Mouse (Mus musculus) layer of hippocampus, adult 8-10 months (tissue): Measurements from ENCODE around the gene Dmd. TPM values are rescaled to one million over a fixed set of nuclear protein-coding genes. Genes with fewer than 3 reads are reported as not detected.
A peak's percentile ranks its signal among the peaks of the same experiment; 100 is the strongest.

Experiments used
- DNase-seq, 2 experiments: peaks; one replicate each; pipeline ENCODE4 v3.0.0; 2022; ENCODE audit warnings: low spot score in 2 of 2
- total RNA-seq, 4 experiments: library from RNA; stranded (reverse); gene quantifications; 2 replicates each; pipeline ENCODE4 v1.2.4; 2022

Gene Dmd
- total RNA-seq, 4 experiments from 2014 or later: 63.7 to 80.7 (median 66.4) TPM

DNA sequence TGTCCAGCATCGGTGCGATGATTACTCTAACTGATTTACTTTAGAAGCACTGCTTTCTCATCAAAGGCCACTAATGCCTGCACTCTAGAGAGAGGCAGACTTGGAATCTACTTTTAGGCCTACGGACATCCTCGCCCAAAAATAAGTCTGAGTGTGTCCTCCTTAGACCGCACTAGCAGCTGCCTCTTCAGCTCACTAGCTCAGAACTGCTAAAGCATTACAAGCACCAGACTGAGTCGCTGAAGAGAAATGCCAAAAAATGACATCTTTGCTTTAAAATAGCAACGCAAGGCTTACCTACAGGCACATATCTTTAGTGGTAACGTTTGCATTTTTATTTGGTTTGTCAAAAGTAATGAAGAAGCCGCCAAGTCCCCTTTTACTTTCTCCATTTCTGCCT is 2098.0 kb downstream of the Dmd start:
- DNase-seq: no peak

DNA sequence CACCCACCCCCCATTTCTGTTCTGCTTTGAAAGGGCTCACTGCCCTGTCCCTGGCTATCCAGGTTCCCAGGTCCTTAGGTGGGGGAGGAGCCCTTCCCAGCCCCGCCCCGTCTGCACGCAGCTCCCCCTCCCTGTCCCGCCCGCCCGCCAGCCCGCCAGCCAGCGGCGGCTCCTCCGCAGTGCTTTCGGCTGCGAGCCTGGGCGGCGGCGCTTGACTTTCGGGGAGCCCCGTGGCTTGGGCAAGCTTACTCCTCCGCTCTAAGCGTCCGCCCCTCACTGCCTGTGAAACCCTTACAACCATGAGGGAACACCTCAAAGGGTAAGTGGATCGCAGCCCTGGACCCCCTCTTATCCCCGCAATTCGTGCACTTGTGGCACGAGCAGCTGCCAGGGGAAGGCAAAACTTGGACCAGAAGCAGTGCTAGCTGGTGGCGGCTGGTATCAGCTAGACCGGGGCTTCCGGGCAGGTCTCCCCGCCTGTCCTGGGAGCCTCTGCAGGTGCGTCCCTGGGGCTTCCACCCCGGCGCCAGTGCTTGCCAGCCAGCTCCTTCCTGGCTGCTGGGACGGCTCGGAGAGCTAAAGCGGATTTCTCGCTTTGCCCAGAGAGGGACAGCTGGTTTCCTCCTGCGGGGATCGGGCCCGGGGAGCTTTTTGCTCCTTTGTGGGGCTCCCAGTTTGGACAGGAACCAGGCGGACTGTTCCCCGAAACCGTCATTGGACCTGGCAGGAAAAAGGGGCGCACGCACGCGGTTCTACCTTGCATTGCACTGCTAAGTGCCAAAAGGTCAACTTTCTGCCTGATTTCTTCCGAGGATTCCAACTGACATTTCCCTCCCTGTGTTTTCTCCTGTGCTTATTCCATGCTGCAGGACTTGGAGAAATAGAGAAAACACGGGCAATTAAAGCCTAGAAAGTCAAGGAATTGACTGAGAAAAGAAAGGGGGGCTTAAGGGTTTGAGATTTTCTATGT is 2099.8 kb downstream of the Dmd start:
- DNase-seq: peak; percentile 12 to 13

DNA sequence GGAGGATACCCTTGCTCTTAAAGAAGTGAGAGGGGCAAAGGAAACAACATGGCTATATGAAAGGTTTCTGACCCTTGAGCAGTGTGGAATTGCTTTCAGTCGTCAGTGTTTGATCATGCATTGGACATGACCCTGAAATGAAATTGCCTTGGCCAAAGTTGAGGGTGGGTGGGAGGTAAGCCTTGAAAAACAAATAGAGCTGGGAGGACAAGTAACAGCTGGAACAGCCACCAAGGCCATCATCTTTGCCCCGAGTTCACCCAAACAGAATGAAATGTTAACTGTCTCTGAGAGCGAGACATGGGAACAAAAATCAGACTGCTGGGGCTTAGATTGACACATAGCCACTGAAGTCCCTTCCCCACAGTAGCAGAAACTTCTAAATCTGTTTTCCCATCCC is 2100.9 kb downstream of the Dmd start:
- DNase-seq: no peak

DNA sequence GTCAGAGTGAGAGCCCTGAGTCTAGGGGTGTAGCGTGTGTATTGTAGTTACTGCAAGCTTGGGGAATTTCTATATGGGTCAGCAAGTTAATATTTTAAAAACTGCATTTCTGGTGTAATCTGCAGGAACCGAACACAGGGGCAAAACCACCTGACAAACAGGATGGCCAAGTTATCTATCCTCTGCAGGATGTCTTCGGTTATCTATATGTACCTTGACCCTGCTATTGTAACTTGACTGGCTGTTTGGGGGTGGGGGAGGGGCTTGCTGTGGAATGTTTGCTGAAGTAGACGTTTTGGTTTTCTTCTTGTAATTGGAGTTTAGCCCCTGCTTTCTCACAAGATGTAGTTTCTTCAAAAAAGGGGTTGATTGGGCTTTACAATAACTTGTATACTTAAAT is 2124.9 kb downstream of the Dmd start:
- no peak for DNase-seq

DNA sequence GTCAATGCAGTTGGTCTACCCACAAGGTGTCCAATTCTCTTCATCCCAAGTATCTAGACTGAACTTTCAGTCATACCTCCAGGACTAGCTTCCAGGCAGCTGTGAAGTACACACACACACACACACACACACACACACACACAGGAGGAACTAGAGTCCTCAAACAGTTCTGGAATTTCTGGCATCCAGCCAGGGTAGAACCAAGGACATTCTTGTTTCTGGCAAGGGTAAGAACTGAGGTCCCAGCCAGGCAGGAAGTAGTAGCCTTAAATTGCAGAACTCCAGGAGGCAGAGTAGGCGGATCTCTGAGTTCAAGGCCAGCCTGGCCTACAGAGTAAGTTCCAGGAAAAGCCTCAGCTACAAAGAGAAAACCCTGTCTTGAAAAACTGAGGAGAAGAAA is 2128.2 kb downstream of the Dmd start:
- no peak for DNase-seq

DNA sequence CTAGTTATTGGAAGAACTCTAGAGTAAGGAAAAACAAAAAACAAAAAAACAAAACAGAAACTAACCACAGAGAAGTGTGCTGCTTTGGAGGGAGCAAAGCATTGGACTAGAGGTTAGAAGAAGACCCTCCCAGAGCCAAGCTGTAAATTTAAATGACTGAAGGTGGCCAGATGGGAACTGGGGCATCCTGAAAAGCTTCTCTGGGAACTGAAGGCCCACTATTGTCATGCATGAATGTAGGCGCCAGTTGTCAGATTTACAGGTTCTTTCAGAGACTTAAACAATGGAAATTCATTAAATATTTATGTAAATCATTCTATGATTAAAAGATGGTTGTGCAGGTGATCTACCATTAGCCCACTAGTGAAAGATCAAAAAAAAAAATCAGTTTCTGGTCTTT is 2128.9 kb downstream of the Dmd start:
- DNase-seq: no peak

DNA sequence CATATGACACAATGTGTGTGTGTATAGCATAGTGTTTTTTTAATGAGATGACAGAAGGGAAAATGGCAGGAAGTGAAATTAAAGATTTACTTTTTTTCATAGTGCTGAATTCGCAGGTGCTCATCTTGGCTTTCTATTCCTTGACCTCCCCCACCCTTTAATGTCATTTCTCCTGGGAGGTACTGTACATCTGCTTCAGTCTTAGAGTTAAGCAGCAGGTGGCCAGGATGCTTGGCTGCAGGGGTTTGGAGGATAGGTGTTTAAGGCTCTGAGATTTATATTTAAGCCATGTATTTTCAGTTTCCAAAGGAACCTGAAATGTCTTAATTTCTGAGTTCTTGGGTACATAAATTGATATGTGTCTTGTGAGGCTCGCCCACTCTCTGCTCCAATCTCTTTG is 2130.5 kb downstream of the Dmd start:
- no peak for DNase-seq

DNA sequence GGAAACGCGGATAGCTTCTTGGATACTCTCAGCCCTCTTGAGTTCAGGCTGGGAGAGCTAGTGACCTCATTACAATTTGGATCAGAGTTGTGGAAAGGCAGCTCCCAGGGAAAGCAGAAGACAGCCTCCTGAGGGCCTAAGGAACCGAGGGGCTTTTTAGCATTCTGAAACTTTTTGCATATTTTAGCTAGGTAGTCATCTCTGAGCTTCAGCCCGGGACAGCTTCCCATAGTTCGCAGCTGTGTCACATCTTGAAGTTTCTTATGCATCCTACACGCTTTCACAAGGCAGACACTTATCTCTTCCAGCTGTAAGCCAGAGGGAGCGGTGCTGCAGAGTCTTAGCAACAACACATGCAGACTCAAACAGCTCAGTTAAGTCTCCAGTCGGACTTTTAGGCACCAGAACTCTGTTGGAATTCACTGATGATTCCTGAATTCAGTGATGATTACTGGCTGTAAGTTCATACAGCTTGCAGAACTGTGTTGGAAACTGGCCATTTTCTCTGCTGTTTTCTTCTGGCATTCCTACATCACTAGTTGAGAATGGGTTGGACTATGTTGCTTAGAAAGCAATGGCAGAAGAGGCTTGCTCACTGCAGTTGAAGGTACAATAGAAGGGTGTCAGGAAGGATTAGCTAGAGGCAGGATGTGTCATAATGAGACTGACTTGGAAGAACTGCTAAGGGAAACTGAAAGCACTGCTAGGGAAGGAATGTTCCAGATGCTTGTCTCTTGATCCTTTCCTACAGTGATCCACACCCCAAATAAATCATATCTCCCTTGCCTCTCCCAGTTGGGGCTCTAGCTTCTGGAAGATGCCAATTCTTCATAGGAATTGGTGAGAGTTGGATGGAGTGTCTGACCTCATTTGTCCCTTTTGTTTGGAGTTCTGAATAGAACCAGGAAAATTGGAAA is 2135.8 kb downstream of the Dmd start:
- no peak for DNase-seq

DNA sequence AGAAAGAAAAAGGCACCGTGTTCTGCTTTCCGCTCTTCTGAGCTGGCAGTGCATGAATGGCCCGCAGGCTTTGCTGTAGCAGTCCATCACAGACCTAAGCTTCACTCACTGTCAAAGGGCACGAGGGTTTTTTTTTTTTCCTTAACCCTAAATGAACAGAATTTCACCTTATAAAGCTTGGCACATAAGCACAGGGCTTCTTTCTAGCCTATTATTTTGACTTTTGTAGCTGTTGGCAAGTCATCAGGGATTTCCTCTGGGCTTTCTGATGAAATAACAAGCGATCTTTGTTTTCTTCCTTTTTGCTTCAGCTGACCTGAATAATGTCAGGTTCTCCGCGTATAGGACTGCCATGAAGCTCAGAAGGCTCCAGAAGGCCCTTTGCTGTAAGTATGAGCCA is 2140.8 kb downstream of the Dmd start:
- DNase-seq: no peak

DNA sequence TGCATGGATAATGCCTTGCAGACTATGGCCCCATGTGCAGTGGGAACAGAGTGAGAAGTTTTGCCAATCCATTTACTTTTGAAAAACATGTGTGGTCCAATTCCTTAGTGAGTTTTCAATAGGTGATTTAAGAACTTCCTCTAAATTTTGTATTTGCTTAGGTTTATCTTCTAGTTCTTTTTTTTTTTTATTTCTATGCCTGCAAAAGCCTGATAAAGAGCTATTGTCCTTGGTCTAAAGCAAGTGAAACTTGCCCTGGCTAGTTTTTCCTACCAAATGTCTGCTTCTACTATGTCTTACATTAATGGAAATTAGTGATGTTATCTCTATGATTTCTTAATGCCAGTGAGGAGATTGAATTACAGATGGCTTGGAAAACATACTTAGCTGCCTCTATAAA is 2144.7 kb downstream of the Dmd start:
- no peak for DNase-seq

DNA sequence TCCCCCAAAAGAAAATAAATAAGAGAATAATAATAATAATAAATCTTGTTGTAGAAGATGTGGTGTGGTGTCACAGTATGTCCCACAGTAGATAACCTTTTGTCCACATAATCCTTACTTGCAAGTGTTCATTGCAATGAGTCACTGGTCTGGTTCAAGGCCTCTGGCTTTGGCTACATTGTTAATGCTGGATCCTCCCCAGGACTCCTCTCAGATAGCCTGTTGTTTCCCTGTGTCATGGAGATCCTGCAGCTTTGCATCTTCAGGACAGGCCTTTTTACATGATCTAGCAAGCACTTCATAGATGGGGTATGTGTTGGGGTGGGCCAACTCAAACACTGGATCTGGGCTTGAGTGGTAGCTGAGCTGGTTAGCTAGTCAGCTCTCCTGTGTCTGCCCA is 2150.0 kb downstream of the Dmd start:
- no peak for DNase-seq

DNA sequence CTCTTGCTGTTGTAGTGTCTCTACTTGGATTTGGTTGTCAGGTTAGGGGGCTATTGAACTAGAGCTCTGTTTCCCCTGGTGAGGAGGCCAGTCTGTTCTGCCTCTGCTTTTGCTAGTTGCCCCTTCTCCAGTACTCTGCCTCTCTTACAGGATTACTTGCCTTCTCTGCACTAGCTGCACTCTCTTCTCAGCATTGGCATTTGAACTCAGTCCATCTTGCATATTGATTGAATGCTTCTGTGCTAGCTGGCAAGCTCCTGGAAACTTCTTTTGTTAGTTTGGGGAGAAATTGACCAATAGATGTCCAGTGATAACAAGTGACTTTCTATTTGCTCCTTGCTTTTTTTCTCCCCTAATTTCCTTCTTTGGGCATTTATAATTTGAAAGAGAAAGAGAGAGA is 2163.7 kb downstream of the Dmd start:
- no peak for DNase-seq

DNA sequence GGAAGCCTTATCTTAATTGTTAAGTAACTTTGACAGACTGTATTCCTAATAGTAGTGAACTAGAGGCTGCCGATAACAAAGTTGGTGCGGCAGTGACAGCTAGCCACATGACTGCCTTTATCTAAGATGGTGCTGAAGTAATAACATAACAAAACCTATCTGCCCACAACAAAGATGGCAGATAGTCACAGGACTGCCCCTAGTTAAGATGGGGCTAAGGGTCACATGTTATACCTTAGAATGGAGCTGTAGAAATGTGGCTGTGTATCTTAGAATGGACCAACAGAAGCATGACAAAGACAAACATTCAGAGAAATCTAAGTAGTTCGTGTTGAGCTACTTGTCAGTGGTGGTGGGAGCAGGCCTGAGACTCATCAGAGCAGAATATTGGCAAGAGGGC is 2184.0 kb downstream of the Dmd start:
- DNase-seq: no peak

DNA sequence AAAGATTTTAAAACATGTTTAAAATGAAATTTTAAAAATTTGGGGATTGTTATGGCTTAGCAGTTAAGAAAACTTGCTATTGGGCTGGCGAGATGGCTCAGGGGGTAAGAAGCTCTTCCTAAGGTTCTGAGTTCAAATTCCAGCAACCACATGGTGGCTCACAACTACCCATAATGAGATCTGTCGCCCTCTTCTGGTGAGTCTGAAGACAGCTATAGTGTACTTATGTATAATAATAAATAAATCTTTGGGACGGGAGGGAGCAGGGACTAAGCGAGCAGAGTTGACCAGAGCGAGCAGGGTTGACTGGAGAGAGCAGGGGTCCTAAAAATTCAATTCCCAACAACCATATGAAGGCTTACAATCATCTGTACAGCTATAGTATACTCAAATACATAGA is 2188.6 kb downstream of the Dmd start:
- no peak for DNase-seq

DNA sequence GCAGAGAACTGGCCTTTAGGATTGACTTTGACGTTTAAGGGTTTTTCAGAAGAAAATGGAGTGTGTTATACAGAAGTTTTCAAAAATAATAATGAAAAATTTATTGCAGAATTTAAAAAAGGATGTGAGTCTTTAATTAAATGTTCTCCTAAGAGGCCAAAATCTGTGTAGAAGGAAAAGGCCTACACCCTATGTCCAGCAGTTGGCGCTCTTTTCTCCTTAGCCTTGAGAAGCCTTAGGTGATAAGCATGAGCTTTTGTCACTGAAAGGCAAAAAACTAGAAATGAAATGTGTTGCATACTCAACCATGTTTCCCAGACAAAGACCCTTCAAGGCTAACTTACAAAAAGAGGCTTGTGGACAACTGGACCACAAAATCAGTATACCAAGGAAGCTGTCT is 2222.6 kb downstream of the Dmd start:
- DNase-seq: no peak

DNA sequence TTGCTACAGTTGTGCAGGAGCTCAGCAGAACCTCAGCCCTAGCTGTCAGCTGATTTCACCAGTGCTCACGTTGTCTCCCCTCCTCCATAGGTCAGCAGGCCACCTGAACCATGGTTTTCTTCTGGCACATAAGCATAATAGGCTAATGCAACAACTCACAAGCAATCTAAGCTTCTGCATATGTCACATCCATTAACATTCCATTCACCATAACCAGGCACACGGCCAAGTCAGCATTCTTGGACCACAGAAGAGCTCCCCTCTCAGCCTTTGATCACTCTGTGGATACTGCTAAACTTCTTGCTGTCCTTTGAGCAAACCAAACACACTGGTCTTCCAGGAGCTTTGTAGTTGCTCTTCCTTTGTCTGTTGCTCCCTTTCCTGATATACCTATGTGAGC is 2238.9 kb downstream of the Dmd start:
- no peak for DNase-seq

DNA sequence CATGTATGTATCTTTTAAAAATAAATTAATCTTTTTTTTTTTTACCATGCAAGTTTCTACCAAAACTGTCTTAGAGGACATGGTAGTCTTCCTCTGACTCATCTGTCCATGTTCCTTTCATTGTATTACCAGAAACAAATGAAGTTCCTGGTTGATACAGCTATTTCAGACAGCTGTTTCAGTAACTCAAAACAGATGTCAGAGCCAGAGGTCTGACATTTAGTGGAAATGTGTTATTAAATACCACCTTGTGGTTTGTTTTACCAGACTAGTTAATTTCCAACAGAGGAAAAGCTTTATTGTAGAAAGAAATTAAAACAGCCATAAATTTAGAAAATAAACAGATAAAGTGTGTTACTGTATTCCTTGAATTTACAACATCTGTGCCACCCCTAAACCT is 2245.2 kb downstream of the Dmd start:
- no peak for DNase-seq

DNA sequence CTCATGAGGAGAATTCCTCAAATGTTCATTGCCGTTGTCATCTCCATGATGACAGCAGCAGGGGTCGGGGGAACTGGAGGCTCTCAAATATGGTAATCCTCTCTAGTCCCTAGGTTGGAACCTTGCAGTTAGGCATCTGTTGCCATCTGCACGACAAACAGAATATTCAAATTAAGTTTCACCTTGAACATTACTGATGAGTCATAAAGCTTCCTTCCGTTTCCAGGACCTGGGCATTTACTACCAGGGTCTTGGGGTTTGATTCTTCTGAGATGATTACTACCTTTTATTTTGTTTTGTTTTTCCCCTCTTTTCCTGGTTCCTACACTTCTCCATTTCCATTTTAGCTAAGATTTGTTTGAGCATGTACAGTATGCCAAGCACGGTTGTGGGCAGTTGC is 2249.0 kb downstream of the Dmd start:
- DNase-seq: no peak

DNA sequence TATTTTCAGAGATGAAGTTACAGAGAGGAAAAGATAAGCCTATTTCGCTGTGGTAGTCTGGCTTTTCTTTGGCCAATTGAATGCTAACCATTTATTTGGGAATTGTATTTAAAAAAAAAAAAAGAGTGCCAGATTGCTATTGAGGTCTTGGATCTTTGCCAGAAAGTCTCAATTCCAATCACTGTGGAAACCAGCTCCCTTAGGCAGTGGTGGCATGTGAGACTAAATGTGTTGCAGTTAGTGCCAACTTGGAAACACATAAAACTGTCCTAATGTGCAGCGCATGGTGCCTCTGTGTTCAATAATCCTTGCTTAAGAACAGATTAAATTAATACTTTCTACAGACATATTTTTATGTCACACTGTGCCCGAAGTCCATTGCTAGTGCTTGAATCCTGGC is 2250.7 kb downstream of the Dmd start:
- peak in 1 of 2 experiments; percentile 5 for DNase-seq

DNA sequence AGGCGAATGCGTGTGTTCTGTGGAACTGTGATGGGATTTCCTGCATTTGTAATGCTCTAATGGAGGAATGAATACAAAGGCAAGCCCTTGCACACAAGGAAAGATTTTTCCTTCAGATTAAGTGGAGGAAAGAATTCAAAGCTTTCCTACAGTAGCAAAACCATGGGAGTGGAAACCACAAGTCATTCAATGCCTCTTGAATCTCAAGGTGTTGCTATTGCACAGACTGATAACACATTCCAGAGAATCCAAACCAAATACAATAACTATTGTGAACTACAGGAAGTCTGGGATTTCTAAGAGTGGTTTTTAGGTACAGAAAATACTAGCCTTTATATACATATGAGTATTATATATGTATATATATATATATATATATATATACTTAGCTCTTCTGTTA is 2258.3 kb downstream of the Dmd start:
- no peak for DNase-seq

DNA sequence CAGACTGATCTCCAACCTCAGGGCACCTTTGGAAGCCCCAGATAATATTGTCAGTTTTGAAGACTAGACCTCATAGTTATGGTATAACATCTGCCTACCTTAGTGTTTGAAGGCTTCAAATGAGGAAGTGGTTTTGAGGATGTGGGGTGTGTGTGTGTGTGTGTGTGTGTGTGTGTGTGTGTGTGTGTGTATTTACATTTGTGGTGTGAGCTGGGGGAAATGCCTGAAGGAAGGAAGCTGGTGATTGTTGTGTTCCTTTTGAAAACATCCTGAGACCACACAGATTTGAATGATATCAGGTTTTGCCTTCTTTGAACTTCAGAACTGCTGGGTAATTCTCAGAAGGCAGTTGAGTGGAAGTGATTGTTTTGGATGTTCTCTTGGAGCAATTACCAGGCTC is 2278.2 kb downstream of the Dmd start:
- no peak for DNase-seq

DNA sequence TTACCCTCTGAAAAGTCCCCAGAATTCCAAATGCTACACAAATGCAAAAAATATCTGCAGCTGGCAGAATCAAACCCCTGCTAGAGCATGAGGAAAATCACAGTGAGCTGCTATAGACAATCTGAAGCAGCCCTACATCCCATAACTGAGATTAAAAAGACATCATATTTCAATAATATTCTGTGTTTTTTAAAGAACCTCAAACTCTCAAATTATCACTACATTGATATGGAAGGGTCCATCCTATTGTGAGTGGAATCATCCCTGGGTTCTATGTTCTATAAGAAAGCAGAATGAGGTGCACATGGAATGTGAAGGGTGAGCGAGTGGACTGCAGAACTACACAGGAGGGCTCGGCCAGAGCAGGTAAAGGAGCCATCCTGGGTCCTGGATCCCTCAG is 2300.7 kb downstream of the Dmd start, which contains the start of gene Fthl17a:
Fthl17a (plus strand) TSS at position 301 of the 400 bp plus-strand sequence.
- DNase-seq: no peak
